Mouse (Mus musculus): ENCODE results near the gene Cfap46. TPM values are rescaled to one million over a fixed set of nuclear protein-coding genes. Genes with fewer than 3 reads are reported as not detected.

Cfap46 gene
- 0.26 TPM in 1 of 4 replicates, not detected in the others for total RNA-seq (2023)

DNA sequence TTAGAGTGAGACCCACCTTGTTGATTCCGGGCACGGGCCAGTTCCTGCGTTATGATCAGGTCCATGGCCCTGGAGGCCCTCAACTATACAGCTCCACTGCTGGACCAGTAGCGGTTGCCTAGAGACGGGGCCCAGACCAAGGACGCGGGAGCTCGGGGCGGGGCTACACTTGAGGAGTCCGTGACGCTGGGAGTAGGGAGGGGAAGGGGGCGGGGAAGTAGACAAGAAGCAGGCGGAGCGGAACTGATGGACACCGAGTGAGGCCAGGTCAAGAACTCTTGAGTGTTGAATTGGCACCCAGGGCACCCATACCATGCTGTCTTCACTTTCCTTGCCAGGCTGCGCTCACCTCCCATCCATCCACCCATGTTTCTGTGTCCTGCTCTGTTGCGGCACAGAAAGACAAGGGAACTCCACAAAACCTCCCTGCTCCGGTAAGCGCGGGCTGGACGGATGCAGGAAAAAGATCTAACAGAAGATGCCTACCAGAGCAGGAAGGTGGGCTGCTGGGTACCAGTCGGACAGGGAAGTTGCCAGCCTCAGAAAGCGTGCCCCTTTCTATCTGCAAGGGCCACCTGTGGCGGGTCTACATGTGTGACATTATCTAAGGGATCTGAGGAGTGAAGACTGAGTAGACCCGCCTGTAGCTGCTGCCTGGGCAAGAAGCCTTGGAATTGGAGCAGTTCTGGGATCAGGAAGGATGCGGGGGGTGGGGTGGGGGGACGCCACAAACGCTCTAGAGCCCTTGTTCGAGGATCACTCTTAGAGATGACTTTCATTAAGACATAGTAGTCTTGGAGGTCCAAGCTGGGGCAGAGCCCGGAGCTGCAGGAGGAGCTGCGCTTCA is at the start of gene Cfap46:
Cfap46 (minus strand) TSS at position 112 of the 847 bp plus-strand sequence.

DNA sequence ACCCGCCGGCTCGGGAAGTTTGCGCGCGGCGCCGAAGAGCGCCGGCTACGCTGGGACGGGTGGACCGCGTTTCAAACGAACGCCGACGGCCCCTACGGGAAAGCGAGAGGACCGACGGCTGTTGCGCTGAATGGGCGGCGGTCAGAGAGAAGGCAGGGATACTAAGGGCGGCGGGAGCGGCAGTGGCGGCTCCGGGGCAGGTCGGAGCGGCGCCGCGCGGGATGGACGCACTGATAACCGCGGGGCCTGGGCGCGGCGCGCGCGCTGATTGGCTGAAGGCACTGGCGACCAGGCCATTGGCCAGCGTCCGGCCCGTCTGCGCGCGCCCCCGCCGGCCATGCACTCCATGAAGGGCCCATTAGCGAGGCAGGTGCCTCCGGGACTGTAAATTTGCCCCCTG is 101.0 kb downstream of the Cfap46 start, which contains the start of gene Nkx6-2:
Nkx6-2 (minus strand) TSS at position 203 of the 400 bp plus-strand sequence.

Other genes starting within 250 kb of the Cfap46 start
- not detected in 4 replicates for gene Nkx6-2, start 101.0 kb downstream of the Cfap46 start, total RNA-seq (2023)
- not detected in 4 replicates for gene Adgra1, start 150.4 kb upstream of the Cfap46 start, total RNA-seq (2023)
- gene Kndc1, start 210.9 kb upstream of the Cfap46 start, total RNA-seq (2023) = not detected in 4 replicates